Mouse (Mus musculus) hindbrain, embryonic 16.5 days (tissue): ENCODE results near the gene Dnajb12. TPM values are rescaled to one million over a fixed set of nuclear protein-coding genes. Genes with fewer than 3 reads are reported as not detected.

Experiments
- ATAC-seq: fragments of 200-750 bp; cut with Nextera tagmentation; 2 replicates; pipeline ENCODE4 v1.8.0; 2017; ENCODE audit warnings: moderate TSS enrichment, moderate library complexity
- H3K27ac ChIP-seq: fragments of 300-500 bp; sonication (generic); 2 replicates; pipeline ENCODE4 v1.5.1; 2014; ENCODE audit warnings: low read depth, mild to moderate bottlenecking, control low read depth, low read length, moderate library complexity
- H3K27me3 ChIP-seq: fragments of 300-500 bp; sonication (generic); replicated peaks from 2 replicates; pipeline ENCODE4 v1.6.1; 2014; ENCODE audit warnings: low read length; ENCODE audit not compliant: control insufficient read depth, insufficient read depth
- H3K36me3 ChIP-seq: fragments of 300-500 bp; sonication (generic); 2 replicates; pipeline ENCODE4 v1.6.1; 2014; ENCODE audit warnings: mild to moderate bottlenecking, low read length, moderate library complexity, mixed read lengths; ENCODE audit not compliant: control insufficient read depth, insufficient read depth
- H3K4me1 ChIP-seq: fragments of 300-500 bp; sonication (generic); 2 replicates; pipeline ENCODE4 v1.6.1; 2014; ENCODE audit warnings: low read depth, low read length; ENCODE audit not compliant: control insufficient read depth, insufficient read depth
- H3K4me2 ChIP-seq: fragments of 300-500 bp; sonication (generic); 2 replicates; pipeline ENCODE4 v1.6.1; 2014; ENCODE audit warnings: mild to moderate bottlenecking, low read length, control low read depth, moderate library complexity
- H3K4me3 ChIP-seq: fragments of 300-500 bp; sonication (generic); 2 replicates; pipeline ENCODE4 v1.5.1; 2014; ENCODE audit warnings: mild to moderate bottlenecking, low read length, control low read depth, moderate library complexity
- H3K9ac ChIP-seq: fragments of 300-500 bp; sonication (generic); 2 replicates; pipeline ENCODE4 v1.6.1; 2014; ENCODE audit warnings: low read depth, mild to moderate bottlenecking, control low read depth, low read length, moderate library complexity
- H3K9me3 ChIP-seq: fragments of 300-500 bp; sonication (generic); 2 replicates; pipeline ENCODE4 v1.6.1; 2014; ENCODE audit warnings: mild to moderate bottlenecking, low read length, moderate library complexity; ENCODE audit not compliant: control insufficient read depth
- whole genome bisulfite sequencing: fragments of 180-500 bp; shearing (Covaris S2); extraction: QIAGEN DNeasy Blood & Tissue Kit; methylation state at CpG from one replicate; pipeline ENCODE4 v1.1.7; 2014; 5-methylcytosine and 5-hydroxymethylcytosine counted together
- polyA plus RNA-seq: library from polyadenylated mRNA; unstranded; fragments of >200 nt; fragmentation: Nextera tagmentation; extraction: Ambion mirVana; gene quantifications from 2 replicates; pipeline ENCODE4 v1.2.1, GENCODE M21; 2015

Gene Dnajb12
- polyA plus RNA-seq, 1 experiment from 2014 or later, result 20.6 TPM

GRCm38 (mm10) chr10:59947296-59948073, 68.1 kb downstream of the Dnajb12 start:
- 66% methylated on average over 7 of the region's 7 CpGs for WGBS
- H3K4me1 ChIP-seq, result peaks cover 24% of the 10 kb centered on the region
- no peaks in the 10 kb centered on the region for H3K9me3 ChIP-seq
- no peak overlapping the region for H3K9ac ChIP-seq
- H3K4me3 ChIP-seq, result no peak overlapping the region
- peak overlapping the region; percentile 33; the same call in 1 of the 2 replicates for H3K27ac ChIP-seq
- no peaks in the 10 kb centered on the region for H3K27me3 ChIP-seq
- no peak for ATAC-seq
- H3K36me3 ChIP-seq, result no peaks in the 10 kb centered on the region
- no peak overlapping the region for H3K4me2 ChIP-seq

GRCm38 (mm10) chr10:59948363-59949254, 69.3 kb downstream of the Dnajb12 start:
- Histone ChIP-seq H3K9me3 (no peaks in the 10 kb centered on the region), H3K36me3 (no peaks in the 10 kb centered on the region), H3K27ac (peak overlapping the region; percentile 9; the same call in 1 of the 2 replicates), H3K4me1 (peaks cover 16% of the 10 kb centered on the region), H3K9ac (no peak overlapping the region), H3K4me2 (peak overlapping the region; percentile 82), H3K27me3 (no peaks in the 10 kb centered on the region), H3K4me3 (no peak overlapping the region)
- 50% methylated on average over 6 of the region's 6 CpGs for WGBS
- no peak for ATAC-seq

Other genes starting within 250 kb of the Dnajb12 start
- 85.0 and 87.1 TPM in 2 replicates for gene Micu1, start 177.1 kb upstream of the Dnajb12 start, polyA plus RNA-seq
- 75.3 and 97.1 TPM in 2 replicates for gene Ddit4, start 72.3 kb downstream of the Dnajb12 start, polyA plus RNA-seq
- 47.7 and 48.3 TPM in 2 replicates for gene Ascc1, start 123.2 kb downstream of the Dnajb12 start, polyA plus RNA-seq
- gene Anapc16, start 123.6 kb downstream of the Dnajb12 start, polyA plus RNA-seq, result 101 and 116 TPM in 2 replicates
- 119 and 128 TPM in 2 replicates for gene Spock2, start 226.7 kb downstream of the Dnajb12 start, polyA plus RNA-seq